Mouse (Mus musculus): ENCODE data around the gene Kcnj5. TPM values are rescaled to one million over a fixed set of nuclear protein-coding genes. Genes with fewer than 3 reads are reported as not detected.

Gene Kcnj5
- 0.64 and 0.88 TPM in 2 replicates for polyA plus RNA-seq (2012; rRNA removed)

GRCm38 (mm10) chr9:32344051-32344450 is at the start of gene Kcnj5:
Gene Kcnj5 (minus strand): TSS chr9:32344350.

GRCm38 (mm10) chr9:32372202-32372601 is 28.1 kb upstream of the Kcnj5 start, which contains the start of gene Kcnj1:
Gene Kcnj1 (plus strand): TSS chr9:32372493.

Other genes with a start within 250 kb of the Kcnj5 start
- gene Arhgap32, start 228.2 kb downstream of the Kcnj5 start, polyA plus RNA-seq (2012; rRNA removed) = 9.2 and 11.0 TPM in 2 replicates
- gene Kcnj1, start 28.1 kb upstream of the Kcnj5 start, polyA plus RNA-seq (2012; rRNA removed) = 0.03 TPM in 1 of 2 replicates, not detected in the other
- gene Fli1, start 198.5 kb upstream of the Kcnj5 start, polyA plus RNA-seq (2012; rRNA removed) = 2.9 and 4.6 TPM in 2 replicates

All from central nervous system, embryonic 14 days (tissue).